Mouse (Mus musculus) cerebellum, adult 9-11 months (tissue): ENCODE measurements at regions not wholly inside any gene's neighbourhood (a gene's known extent, or its start where the extent isn't known, plus 50 kb on each side); places are given as distances from the start of the nearest gene placed in this dataset.
A peak's percentile ranks its signal among the peaks of the same experiment; 100 is the strongest.

ENCODE experiments used
- DNase-seq: peaks from one replicate; pipeline ENCODE4 v3.0.0; 2022

DNA sequence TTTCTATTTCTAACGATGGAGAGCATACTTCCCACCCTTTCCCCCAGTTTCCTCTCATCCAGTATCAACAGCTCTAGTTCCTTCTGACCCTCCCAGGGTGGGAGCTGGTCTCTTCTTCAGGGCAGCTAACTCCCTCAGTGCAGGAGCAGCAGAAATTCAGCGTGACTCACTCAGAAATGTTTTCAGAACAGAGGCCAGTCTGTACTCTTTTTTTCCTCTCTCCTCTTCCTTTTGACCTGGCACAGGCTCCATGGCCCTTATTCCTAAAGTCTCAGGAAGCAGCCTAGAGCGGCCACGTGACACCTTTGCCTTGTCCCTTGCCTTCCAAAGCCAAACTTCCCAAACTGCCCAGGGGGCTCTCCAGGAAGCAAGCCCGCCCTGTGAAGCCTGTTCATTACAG lies 55.4 kb downstream of the Pja1 start:
- no peak for DNase-seq

- no peak for DNase-seq
These were observed 60.1 kb downstream of the Pja1 start for GRCm38 (mm10) chrX:99410942-99411341.

DNA sequence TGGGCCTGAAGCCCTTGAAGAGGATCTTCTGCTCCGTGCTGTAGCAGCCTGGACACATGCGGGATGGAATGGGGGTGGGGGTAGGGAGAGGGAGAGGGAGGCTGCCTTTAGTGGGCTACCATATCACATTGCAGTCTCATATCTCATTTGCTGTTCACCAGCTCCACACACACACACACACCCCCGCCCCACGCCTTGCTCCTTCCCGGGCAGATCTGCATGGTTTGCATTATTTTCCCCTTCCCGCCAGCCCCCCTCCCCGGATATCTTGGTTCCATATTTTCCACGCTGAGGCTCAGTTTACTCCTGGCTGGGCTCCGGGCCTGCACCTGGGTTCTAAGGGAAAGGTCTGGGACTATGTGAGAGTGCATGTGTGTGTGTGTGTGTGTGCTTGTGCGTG lies 61.2 kb downstream of the Pja1 start:
- no peak for DNase-seq

DNA sequence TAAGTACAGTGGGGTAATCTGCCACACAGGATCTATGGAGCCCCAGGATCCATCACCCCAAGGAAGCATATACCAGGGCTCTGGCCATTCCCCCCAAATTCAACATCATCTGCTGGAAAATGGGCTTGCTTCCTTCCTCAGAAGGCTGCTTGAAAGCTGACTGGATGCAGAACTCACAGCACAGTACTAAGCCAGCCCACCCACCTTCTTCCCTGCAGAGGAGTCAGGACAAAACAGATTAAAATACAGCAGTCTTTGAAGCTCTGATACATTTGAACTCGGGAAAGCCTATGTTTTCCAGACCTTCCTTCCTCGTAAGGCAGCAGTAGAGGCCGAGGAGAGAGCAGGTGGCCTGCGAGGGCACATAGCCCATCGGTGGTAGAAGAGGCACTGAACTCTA lies 61.7 kb downstream of the Pja1 start:
- DNase-seq: no peak

GRCm38 (mm10) chrX:99408804-99409203 lies 62.3 kb downstream of the Pja1 start:
- no peak for DNase-seq

DNA sequence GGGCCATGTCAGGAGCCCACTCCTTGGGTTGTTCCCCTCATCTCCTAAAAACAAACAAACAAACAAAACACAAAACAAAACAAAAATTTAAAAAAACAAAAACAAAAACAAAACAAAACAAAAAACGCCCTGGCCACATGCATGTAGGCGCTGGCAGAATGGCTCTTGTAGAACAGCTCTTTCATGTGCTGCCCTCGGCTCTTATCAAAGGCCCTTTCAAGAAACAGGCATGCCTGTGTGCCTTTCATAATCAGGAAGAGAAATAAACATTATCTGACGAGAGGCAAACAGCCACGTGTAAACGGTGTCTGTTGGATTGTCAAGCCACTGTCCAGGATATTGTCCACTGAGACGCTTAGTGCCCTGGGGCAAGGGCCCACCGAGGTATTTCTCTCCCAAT lies 65.2 kb downstream of the Pja1 start:
- no peak for DNase-seq

GRCm38 (mm10) chrX:99403521-99404149 lies 67.4 kb downstream of the Pja1 start:
- no peak for DNase-seq

- DNase-seq: peak; percentile 14
These were observed 68.1 kb downstream of the Pja1 start for GRCm38 (mm10) chrX:99402841-99403520.

- no peak for DNase-seq
These were observed 73.7 kb downstream of the Pja1 start for GRCm38 (mm10) chrX:99397344-99397743.

DNA sequence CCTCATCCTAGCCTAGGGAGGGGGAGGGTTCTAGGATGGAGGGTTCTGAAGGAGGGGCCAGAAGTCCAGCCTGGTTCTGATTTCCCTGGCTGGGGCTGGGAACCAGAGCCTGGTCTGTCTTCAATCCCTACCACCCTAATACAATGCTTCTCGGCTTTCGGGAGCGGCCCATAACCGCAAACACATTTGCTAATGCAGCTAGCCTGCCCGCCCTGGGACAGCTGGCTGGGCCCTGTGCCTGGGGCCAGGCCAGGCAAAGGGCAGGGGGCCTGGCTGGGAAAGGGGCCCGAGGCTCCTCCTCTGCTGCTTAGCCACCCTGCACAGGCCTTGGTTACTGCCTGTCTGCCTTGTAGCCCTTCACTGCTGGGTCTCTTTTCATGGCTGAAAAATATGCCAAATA lies 74.9 kb downstream of the Pja1 start:
- DNase-seq: no peak

DNA sequence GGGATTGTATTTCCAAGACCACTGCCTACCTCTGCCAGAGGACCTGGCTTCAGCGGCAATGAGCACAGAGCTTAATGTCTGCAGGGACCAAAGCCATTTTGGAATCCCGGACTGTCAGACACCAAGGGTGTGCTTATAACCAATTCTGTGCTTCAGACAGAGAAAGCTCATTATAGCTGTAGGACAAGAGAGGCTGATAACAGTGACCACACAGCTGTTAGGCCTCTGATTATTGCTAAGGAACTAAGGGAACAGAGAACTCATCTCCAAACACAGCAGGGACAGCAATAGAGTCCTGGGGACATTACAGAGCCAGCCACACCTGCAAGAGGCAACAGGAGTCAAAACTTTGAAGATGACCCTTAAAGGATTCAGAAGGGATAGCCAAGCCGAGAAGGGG lies 76.0 kb downstream of the Pja1 start:
- no peak for DNase-seq

GRCm38 (mm10) chrX:99391628-99392027 lies 79.4 kb downstream of the Pja1 start:
- no peak for DNase-seq

DNA sequence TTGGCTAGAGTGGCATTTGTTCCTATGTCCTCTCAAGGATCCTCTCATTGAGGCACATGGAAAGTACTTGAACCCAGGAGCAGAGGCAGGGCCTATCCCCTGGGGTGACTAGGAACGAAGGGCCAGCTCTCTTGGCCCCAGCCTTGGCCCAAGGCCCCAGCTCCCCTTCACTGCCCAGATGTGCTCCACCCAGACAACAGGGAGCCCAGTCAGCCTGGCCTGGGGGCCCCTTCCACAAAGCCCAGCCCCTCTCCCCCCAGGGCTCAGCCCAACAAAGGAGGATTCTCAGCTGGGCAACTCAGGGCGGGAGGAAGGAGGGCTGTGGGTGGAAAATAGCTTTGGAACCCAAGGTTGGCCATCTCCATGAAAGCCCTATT lies 80.6 kb downstream of the Pja1 start:
- DNase-seq: no peak

DNA sequence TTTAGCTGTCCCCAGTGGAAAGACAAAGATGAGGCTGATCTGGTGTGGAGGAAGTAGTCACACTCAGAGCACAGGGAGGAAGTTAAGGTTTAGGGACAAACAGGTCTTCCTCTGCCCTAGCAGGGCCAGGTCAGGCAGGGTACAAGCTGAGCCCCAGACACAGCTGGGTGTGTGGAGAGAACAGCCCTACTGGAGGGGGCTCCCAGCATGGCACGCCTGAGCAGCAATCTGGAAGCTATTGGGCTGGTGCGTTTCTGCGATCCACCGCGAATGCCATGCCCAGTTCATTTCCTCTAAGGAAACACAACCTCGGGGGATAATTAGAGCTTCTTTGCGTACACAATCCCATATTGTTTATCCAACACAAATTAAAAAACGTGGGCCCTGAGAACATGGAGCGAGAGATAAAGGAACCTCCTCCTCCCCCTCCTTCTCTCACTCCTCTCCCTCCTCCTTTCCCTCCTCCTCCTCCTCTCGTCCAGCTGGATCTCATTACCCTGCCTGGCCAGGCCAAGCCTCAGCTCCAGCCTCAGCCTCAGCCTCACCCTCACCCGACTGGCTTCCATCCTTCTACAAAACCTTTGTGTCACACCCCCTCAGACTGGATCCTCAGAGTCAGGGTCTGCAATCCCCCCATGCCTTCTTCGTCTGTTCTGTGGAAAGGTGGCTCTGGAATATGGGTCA lies 81.2 kb downstream of the Pja1 start:
- no peak for DNase-seq

- DNase-seq: no peak
These were observed 100.4 kb downstream of the Pja1 start for GRCm38 (mm10) chrX:99370711-99371110.

DNA sequence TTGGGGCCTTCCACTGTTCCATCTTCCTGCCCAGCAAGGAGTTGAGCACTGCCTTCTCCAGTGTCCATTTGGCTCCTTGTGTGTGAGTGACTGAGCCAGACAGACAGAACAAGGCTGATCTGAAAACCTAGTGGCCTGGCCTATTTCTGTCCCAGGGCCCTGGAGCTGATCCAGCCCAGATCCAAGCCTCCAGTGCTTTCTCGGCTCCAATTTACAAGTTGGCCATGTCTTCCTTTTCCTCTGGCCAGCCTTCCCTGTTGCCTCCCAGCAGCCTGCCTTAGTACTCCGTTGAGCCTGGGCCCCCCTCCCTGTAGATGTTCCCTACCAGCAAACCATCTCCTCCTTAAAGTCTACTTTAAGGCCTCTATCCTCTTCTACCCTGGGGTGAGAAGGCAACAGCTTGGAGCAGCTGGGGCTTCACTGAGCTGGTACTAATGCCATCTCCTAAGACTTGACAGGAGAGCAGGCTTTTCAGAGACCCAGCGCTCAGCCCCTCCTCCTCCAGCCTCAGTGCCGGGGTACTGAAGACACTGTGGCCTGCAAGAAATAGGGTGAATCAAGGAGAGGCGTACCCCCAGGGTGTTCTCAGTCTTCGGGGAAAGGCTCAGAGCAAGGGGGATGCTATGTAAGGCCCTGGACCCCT lies 101.7 kb downstream of the Pja1 start:
- DNase-seq: peak; percentile 82

- no peak for DNase-seq
These were observed 107.0 kb downstream of the Pja1 start for GRCm38 (mm10) chrX:99364072-99364471.

DNA sequence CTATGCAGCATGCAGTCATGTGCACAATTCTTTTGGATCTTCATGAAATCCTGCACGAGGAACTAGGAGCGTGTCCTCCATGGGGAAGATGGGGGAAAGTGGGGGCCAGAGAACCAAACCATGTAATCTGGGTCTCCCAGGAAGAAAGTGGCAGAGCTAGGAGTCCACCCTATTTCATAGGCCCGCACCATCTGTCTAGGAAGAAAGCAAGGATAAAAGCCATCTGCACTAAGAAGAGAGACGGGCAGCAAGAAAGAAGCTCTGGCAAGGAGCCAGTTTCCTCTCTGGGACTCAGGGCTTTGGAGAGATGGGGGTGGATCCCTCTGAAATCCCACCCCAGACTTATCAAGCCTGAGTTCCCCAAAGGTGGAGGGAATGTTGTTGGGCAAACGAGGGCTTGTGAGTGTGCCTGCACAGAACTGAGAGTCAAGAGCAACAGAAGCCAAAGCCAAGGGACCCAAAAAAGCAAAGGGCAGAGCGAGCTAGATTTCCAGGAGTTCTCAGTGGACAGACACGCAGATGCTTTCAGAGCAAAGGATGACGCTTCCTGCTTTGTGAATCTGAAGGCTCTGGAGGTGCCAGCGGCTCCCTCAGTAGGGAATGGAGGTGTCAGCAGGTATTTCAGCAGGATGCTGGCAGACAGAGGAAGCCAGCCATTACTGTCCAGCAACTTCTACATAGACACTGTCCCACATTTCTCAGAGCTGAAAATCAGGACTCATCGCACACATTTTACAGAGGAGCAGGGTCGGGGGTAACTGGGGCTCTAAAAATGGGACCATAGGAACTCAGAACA lies 110.8 kb downstream of the Pja1 start:
- peak; percentile 59 for DNase-seq

DNA sequence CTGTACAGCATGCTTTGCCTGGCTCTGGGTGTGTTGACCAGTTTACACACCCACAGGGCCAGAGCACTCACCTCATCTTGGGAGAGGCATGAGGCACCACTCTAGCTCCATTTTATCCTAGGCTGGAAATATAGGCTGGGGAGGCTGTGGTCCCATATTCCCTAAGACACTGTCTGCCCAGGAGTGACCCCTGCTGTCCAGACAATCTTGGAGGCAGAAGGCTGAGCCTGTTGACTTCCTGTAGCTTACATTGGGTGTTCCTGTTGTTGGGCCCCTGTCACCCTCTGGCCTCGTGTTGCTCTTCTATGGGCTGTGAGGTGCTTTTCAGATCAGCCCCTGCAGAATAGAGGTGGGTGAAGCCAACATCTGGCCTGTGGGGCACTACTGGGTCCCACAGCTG lies 112.3 kb downstream of the Pja1 start:
- no peak for DNase-seq

DNA sequence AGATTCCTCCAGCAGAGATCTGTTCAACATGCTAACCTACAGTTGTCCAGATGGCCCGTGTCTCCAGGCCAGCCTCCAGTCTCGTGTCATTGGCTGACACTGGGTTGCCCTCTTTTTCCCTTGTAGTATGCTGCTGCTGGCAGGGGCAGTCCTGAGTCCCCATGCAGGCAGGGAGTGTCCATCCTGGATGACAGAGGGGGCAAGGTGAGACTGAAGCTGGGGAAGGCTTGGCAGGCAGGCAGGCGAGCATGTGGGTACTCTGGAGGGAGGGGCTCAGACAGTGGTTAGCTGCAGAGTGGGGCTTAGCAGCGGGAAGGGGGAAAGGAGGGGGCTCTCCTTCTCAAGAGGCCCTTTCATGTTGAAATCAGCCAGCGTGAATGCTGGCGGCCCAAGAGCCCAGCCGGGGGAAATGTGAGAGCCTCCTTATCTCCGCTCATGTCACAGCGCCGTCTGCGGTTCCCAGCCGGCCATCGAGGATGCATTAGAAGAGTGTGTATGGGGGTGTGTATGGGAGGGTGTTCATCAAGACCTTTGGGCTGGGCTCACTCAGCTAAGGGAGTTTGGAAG lies 112.9 kb downstream of the Pja1 start:
- peak; percentile 49 for DNase-seq

GRCm38 (mm10) chrX:99355128-99355527 lies 115.9 kb downstream of the Pja1 start:
- DNase-seq: no peak

DNA sequence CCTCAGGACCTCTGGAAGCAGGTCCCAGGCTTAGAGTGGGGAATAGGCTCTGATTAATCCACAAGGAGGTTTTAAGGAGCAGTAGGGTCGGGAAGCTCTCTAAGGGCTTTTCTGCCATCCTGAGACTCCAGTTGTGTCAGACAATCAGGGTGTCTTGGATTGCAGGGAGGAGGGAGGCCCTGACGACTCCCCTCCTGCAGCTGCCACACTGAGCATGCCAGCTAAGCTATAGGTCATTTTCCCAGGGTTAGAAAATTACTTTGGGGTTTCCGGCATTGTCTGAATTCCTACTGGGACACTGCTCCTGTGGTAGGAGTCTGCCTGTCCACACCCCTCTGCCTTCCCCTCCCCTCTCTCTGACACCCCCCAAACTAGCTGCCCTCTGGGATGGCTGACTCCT lies 120.8 kb downstream of the Pja1 start:
- DNase-seq: no peak

DNA sequence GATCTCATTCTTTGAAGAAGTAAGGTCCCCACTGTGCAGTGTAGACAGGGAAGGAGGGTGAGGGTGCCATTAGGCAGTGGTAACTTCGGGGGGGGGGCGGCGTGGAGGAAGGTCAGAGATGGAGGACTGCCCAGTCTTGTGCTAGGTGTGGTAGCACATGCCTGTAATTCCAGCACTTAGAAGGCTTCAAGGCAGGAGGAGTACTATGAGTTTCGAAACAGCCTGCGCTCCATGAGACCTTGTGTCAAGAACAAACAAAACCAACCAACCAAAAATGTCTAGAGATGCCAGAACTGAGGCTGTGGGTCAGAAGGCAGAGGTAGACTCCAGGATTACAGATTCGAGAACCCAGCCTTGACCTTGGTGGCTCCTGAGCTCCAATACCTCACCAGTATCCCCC lies 130.8 kb downstream of the Pja1 start:
- DNase-seq: no peak
